Mouse (Mus musculus): ENCODE data around the gene Pfn1.
A peak's percentile ranks its signal among the peaks of the same experiment; 100 is the strongest.

The Pfn1 gene

DNA sequence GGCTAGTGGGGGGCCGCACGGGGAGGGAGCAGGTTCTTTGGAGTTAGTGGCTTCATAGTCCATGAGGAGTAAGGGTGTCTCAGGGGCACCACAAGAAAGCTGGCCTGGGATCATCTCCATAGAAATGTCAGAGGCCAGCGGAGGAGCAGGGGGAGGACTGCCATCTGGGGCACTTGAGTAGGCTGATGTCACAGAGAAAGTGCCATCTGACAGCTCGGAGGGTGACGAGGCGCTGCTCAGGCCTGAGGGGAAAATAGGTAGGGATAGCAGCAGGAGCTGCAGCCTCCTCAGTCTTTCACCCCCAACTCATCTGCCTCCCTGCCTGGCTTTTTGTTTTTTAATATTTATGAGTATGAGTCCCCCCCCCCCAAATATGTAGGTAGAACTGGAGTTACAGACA lies 19.6 kb upstream of the Pfn1 start:
- no peak for DNase-seq

DNA sequence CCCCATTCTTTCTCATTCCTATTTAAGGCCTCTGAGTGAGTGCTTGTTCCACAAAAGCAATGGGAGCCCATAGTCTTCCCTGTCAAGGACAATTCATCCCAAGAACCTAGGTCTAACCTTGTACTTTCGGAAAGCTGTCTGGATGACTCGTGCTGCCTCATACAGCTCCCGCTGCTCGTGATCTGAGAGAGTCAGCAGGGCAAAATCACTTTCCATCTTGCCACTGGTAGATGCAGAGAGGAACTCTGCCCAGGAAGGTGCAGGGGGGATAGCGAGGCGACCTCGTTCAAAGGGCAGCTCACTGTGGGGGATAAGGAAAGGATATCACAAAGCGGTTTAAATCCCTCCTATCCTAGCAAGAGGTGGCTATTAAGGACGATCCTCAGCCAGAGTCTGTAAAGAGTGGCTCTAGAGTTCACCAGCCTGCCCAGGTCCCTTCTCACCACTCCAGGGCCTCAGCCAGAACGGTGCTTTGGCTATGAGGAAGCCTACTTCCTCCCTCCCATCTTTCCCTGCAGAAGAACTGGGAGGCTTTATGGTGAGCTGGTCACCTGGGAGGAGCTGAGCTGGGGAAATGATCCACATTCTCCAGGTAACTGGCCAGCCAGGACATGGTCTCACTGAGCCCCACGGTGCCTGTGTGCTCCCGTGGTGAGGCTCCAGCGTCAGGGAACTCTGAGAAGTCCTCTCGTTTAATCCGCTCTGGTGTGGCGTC lies 17.0 kb upstream of the Pfn1 start:
- DNase-seq, result no peak

DNA sequence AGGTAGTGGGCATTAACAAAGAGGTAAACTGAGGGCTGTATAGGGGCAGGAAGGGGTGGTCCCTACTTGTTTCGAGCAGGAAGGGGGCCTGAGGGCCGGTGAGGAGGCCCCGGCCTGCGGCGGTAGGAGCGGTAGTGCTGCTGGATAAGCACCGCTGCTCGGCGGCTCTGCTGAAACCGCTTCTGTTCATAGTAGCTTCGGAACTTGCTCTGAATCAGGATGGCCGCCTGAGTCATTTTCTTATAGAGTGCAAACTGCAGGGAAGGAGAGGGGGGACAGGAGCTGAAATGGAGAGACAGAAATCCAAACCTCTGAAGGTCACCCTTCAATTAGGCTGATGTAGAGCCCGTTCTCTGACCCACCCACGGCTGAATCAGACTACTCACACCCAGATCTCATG lies 16.0 kb upstream of the Pfn1 start:
- DNase-seq, result no peak

DNA sequence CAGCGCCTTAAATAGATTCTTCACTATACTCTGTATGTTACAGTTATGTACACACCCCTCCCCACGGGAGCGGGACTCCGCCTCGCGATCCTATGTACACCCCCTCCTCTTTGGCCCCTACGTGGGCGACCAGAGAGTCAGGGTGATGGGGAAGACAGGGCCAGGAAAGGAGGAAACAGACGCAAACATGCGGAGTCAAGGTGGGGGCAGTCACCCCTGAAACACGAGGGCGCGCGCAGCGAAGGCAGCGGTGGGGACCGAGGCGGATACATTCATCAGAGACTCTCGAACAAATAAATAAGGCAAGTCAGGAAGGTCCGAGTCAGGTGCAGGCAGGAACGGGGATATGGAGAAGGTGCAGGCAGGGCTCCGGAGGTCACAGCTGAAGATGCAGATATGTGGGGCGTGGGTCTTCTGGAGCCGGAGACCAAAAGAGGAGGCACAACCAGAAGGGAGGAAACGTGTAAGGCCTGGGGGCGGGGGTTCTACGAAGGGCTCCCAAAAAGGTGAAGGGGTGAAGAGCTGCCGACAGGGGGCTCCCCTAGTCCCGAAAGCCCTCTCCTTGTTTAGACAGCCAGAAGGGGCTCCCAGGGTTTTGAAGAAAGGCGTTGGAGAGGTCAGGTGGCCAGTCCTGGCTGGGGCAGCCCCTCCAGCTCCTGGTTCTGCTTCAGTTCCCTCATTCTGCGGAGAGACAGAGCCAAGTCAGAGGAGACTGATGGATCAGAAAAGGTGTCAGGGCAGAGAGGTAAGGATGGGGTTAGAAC lies 15.3 kb upstream of the Pfn1 start:
- peak; percentile 71 for DNase-seq

DNA sequence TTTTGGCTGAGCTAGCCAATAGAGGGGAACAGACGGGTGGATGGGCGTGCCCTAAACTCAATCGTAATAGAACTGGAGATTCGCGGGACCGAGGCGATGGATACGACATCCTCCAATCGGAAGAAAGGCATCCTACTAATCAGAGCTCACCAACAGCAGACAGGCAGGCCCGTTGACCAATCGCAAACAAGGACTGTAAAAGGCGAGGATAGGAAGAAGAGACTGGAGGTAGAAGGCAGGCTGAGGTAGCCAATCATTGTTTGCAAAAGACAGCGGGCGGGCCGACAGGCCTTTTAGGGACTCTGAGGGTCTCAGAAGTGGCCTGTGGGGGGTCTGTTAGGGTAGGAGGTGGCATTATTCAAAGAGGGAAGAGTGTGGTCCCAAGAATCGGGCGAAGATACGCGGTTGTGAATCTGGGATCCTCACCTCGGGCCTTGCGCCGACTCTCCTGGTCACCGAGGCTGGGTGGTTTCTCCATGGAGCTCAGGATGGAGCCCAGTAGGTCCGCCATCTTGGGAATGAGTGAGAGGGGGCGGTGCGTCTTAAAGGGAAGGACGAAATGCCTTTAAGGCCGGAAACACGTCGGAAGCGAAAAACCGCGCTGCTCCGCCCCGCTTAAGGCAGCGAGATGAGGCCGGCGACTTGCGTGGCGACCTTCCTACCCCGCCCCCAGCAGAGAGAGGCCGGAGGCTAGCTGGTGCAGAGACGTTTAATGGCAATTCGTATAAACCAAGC lies 14.5 kb upstream of the Pfn1 start, which contains the start of gene Spag7:
Spag7 (minus strand) TSS at position 646 of the 735 bp plus-strand sequence.
- peak; percentile 90 for DNase-seq

DNA sequence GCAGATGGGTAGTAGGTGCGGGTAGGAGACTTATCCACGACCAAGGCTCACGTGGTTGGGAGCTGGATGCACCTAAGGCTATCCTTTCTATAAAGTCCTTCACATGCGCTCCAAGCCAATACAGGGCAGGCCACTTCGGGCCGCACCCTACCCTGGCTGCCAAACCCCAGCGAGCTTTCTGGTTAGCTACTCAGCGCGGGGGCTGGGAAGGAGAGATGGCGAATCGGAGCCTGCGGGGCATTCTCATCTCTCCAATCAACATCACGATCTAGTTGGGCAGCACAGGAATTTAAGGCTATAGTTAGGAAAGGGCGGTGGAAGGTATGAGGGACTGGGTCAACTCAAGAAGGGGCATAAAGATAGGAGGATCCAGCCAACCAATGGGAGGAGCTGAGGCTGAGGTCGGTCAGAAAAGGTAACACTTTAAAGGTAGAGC lies 13.9 kb upstream of the Pfn1 start:
- peak; percentile 70 for DNase-seq

DNA sequence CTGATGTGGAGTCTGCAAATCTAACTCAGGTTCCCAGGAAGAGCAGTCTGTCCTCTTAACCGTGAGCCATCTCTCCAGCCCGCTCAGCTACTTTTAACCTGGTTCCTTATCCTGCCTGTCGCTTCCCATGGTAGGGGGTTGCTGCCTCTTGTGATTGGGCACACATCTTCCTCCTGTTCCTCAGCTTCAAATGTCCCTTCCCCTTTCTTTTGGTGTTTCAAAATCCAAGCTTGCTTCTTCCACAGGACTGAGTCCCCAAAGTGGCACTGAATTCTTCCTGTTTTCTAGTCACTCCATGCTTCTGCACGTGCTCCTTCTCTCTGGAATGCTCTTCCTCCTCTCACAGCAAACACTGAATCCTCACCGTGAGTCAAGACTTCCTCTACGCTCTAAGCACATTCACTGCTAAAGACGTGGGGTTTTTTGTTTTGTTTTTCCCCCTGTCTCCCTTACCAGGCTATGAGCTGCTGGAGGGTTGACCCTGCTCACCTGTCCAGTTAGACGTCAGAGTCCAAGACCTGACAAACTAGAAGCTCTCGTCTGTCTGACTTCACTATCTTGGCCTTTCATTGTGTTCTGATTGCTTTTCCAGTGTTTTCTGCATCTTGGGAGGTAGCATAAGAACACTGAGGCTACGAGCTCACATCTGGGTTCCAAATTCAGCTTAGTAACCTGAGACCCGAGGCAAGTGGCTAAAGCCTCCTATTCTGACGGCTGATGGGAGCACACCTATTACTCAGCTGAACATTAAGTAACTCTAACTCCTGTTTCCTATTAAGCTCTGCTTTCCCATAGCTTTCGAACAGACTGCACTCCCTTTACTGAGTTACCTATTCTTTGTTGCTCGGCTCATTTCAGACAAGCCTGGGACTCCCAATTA lies 13.1 kb upstream of the Pfn1 start:
- no peak for DNase-seq

DNA sequence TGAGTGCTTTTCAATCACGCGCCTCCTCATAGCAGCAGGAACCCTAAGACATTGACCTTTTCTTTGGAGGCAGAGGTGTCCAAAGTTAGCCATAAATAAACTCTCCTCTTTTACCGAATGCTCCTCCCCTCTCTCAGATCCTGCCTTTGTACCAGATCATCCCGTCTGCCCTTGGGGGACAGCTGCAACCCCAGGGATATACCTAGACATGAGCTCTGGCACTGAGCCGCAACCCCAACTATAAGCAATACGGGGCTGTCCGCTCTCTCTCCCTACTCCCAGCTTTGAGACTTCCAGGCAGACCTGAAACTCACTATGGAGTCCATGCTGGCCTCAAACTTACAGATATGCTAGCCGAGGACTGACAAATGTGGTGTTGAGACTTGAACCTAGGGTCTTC lies 12.2 kb upstream of the Pfn1 start:
- DNase-seq, result no peak

DNA sequence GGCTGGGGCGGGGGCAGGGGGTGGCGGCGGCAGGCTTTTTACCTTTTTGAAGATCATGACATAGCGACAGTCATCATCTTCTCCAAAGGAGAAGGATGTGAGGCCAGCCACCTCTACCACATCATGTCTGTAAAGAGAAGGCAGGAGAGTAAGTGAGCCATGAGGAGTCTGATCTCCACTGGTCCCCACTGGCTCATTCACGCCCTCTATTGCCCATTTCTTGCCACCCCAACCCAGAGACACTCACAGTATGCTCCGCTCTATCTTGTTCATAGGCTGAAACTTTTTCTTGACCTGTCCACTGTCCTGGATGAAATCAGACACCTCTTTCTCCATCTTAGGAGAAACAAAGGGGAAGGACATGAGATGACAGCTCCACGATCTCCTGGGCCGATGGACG lies 10.3 kb upstream of the Pfn1 start:
- DNase-seq, result no peak

DNA sequence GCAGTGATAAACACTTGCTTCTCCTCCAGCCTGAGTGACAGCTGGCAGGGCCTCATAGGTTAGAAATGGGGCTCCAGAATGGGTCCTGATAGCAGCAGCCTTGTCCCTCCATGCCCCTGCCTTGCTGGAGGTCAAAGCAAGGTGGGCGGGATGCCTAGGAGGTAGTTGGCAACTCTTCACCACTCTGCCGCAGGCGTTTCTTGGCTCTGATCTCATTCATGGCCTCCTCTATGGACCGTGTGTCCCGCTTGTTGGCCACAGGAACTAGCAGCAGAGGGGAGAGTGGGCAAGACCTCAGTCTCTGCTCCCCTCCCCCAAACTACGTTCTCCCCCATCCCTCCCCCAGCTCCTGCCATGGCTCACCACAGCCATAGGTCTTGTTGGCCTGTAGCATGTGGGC lies 9.5 kb upstream of the Pfn1 start:
- DNase-seq, result no peak

DNA sequence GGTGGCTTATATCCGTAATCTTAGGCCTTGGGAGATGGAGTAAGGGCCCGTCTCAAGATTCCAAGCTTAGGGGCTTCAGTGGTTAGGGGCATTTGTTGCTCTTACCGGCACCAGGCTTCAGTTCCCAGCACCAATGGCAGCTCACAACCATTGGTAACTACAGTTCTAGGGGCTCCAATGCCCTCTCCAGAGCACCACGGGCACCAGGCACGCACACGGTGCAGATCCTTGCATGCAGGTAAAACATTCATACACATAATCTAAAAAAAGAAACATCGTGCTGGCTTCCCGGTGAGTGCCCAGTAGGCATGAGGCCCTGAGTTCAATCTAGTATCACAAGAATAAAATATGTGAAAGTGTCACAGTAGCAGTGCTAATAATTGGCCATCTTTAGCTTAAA lies 8.7 kb upstream of the Pfn1 start:
- no peak for DNase-seq

DNA sequence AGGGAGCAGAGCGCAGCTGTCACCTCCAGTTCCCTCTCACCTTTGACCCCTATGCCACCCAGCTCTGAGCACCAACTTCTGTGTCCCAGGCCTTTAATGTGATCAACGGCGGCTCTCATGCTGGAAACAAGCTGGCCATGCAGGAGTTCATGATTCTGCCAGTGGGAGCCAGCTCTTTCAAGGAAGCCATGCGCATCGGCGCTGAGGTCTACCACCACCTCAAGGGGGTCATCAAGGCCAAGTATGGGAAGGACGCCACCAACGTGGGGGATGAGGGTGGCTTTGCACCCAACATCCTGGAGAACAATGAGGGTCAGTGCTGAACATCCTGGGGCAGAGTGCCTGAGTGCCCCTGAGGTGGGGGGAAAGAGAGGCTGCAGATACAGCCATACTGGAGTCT lies 6.1 kb upstream of the Pfn1 start:
- DNase-seq, result no peak

DNA sequence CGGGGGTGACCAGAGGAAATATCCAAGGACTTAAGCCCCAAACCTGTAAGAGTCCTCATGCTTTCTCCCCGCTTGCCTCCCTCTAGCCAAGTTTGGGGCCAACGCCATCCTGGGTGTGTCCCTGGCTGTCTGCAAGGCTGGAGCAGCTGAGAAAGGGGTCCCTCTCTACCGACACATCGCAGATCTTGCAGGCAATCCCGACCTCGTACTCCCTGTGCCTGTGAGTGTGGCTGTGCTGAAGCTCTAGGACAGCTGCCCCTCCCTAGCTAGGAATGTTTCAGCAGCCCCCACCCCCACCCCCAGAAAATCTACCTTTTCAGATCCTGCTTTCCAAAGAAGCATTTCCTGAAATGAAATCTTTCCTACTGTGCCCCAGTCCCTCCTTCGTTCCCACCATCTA lies 4.5 kb upstream of the Pfn1 start:
- no peak for DNase-seq

DNA sequence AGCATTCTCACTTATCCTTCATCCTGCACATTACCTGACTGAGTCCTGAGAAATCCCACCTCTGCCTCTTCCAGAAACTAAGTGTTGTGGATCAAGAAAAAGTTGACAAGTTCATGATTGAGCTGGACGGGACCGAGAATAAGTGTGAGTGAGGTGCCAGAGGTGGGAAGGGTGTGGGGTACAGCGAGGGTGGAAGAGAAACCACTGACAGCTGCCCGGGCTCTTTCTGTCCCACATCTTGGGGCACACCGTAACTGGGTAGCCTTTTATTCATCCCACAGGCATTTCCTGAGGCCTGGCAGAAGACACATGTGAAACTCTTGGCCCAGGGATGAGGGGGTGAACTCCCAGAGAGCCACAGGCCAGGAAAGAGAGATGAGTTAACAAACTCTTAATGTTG lies 4.1 kb upstream of the Pfn1 start:
- no peak for DNase-seq

DNA sequence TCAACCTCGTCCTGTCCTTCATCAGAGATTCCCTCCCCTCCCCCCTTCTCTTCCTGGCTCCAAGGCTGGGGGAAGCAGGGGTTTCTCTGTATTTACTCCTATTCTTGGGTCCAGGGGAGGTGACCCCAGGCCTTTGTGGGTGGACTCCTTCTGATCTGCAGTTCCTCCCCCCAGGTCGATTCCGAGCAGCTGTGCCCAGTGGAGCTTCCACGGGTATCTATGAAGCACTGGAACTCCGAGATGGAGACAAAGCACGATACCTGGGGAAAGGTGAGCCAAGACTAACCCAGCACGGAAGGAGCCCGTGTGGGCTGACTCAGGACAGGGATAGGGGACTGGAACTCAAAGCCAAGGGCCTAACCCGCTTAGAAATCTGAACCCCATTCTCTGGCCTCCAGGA lies 3.5 kb upstream of the Pfn1 start:
- no peak for DNase-seq

DNA sequence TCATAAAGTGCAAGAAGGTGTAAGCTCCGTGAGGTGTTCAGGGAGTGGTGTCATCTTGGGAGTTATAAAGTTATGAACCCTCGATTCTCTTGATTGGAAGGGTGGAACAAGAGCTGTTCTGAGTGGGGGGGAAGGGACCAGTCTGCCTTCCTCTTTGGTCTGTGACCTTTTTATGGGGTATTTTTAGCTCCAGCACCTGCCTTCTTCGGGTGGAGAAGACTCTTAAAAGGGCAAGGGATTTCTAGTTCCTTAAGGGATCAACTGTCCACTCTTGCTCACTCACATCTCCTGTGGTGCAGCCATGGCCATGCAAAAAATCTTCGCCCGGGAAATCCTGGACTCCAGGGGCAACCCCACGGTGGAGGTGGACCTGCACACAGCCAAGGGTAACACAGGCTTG lies 3.1 kb upstream of the Pfn1 start:
- no peak for DNase-seq

DNA sequence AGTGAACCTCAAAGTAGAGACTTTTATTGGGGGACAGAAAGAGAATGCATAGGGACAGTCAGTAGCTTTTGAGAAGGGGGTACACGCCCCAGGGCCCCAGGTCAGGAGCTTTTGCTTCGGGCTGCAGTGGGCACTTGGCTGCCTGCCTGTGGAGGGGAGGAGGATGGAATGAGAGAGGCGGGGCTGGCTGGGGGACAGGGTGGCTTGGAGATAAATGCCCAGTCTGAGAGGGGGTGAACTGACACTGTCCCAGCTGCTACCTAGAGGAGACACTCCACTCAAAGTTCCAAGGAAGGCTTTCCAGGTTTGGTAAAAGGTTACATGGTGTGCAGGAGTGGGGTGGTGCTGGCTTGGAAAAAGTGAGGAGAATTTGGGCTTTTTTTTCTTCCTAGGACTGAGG lies 2.5 kb upstream of the Pfn1 start, which contains the start of gene Eno3:
Eno3 (plus strand) TSS at position 239 of the 400 bp plus-strand sequence.
- no peak for DNase-seq

DNA sequence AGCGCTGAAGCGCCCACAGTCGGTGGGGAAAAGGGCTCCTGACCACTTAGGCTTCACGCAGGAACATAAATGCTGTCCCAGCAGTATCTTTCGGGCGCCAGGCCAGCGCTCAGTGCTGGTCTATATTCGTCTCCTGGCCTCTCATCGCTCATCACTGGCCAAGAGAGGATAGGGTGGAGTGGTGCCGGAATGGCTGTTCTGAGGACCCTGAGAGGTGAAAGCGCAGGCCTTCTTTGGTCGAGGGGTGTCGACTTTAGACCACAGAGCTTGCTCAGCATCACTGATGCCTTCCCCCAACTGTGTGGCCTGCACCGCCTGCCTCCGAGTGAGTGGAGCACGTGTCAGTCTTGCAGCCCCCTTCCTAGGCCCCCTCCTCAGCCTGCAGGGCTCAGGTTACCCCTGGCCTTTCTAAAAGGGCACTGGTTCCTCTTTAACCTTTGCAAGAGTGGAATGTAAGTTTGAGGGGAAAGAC lies 2.0 kb upstream of the Pfn1 start:
- no peak for DNase-seq

DNA sequence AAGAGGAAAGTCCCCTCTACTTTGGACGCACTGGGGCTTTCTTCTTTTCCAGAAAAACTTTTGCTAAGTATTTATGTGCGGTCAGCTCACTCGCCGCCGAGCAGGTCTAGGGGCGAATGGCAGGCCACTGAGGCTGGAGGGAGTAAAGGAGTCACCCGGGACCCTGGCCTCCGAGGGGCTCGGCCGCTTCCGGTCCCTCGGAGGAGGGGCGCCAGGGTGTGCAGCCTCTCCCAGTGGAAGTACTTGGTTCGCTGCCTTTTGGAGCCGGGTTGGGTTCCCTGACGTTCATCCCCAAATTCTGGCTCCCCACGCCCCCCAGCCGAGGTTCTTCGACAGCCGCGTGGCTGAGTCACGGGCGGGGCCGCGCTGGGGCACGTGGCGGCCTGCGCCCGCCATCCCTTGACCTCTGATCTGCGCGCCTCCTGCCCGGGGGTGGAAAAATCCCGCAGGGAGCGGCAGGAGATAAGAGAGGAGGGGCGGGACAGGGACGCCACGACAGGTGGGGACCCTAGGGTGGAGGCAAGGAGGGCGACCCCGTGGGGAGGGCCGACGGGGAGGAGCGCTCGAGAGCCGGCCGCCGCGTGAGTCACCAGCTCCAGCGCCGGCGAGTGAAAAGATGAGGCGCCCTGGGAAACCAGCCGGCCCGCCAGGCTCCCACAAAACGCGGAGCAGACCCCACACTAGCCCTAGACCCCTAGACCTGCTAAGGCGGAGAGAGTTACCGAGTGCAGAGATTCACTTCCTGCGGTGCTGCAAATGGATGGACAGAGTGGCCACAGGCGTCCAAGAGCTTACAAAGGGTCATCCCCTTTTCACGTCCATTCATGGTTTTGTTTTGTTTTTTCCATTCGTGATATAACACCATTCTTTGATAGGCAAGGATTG lies 1.4 kb upstream of the Pfn1 start:
- DNase-seq, result no peak

DNA sequence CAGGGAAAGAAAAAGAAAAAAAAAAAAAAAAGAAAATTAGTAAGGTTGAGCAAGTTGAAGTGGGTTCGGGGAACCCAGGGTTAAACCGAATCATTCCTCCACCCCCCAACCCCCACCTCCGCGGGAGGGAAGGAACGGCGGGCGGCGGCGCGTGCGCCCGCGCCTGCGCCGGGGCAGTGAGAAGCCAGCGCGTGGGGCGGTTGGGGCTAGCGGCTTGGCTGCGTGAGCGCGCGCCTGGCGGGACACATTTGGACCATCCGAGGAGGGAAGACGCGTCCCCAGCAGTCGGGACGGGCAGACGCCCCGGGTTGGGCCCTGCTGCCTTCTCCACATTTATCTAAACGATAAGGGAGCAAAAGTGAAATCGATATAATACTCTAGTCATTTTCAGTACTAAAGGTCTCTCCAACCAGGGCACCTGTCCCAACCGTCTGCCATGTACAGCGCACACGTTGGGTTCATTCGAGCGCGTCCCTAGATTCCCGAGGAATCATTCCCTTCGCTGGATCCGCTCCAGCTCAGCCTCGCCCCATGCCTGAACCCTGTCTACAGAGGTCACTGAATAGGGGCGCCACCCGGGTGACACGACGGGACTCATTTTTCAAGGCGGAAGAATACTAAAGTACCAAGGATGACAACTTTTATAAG lies 603 bp upstream of the Pfn1 start:
- peak; percentile 83 for DNase-seq
